ENCODE assay signal across 1 mouse cellular context in genomic region chr4:128844566-128844965, GRCm38 (mm10).
TF ChIP-seq lines count a peak whose summit lies in the region.

No protein-coding gene starts in this region.

TF ChIP-seq in MEL, 35 proteins besides CTCF, POLR2A, EP300 and RAD21:
- TF ChIP-seq MYB (IDR thresholded peaks at IDR 0.05; ENCODE audit: low read depth, low read length) (0 out of 2 replicates have a peak, but pooled peaks have one; percentile 34), KAT2A (conservative IDR thresholded peaks at IDR 0.05; ENCODE audit: low read depth, low read length) (no peak)
TF ChIP-seq in MEL: peak in this region for 1.
